Mouse (Mus musculus) spleen, adult 18-20 months (tissue): ENCODE data around the gene Cgnl1.
A peak's percentile ranks its signal among the peaks of the same experiment; 100 is the strongest.
"Not testable (repeated sequence)": the region's sequence is repeated elsewhere in the genome, so short reads cannot be mapped to it uniquely, and the experiment has no call there.

ENCODE experiments used
- DNase-seq, 2 experiments: peaks; one replicate each; pipeline ENCODE4 v3.0.0; 2022; ENCODE audit warnings: mixed read lengths in 2 of 2

The Cgnl1 gene

GRCm38 (mm10) chr9:71620116-71620515 is 151.3 kb downstream of the Cgnl1 start:
- not testable (repeated sequence) for DNase-seq

GRCm38 (mm10) chr9:71617363-71617762 is 154.0 kb downstream of the Cgnl1 start:
- DNase-seq = peak in 1 of 2 experiments; percentile 56

- peak; percentile 28 to 77 for DNase-seq
These were observed 155.2 kb downstream of the Cgnl1 start for GRCm38 (mm10) chr9:71616185-71616584.

- peak in 1 of 2 experiments; percentile 30 for DNase-seq
These were observed 156.8 kb downstream of the Cgnl1 start for GRCm38 (mm10) chr9:71614643-71615042.

- DNase-seq = no peak
These were observed 158.4 kb downstream of the Cgnl1 start for GRCm38 (mm10) chr9:71612981-71613380.

- DNase-seq = no peak
These were observed 159.5 kb downstream of the Cgnl1 start for GRCm38 (mm10) chr9:71611876-71612275.

GRCm38 (mm10) chr9:71609010-71609409 is 162.4 kb downstream of the Cgnl1 start:
- no peak for DNase-seq

- DNase-seq = no peak
These were observed 164.9 kb downstream of the Cgnl1 start for GRCm38 (mm10) chr9:71606296-71607057.

GRCm38 (mm10) chr9:71604914-71605635 is 166.3 kb downstream of the Cgnl1 start:
- DNase-seq = no peak

GRCm38 (mm10) chr9:71599861-71600260 is 171.5 kb downstream of the Cgnl1 start:
- no peak for DNase-seq

- DNase-seq = no peak
These were observed 174.5 kb downstream of the Cgnl1 start for GRCm38 (mm10) chr9:71596888-71597287.

- DNase-seq = no peak
These were observed 178.7 kb downstream of the Cgnl1 start for GRCm38 (mm10) chr9:71592577-71593285.

- DNase-seq = peak; percentile 81 to 93
These were observed 179.4 kb downstream of the Cgnl1 start, which contains the start of gene Myzap for GRCm38 (mm10) chr9:71591938-71592548. Gene Myzap (minus strand): TSS chr9:71592360.

GRCm38 (mm10) chr9:71591106-71591505 is 180.3 kb downstream of the Cgnl1 start:
- DNase-seq = no peak

- DNase-seq = peak in 1 of 2 experiments; percentile 9
These were observed 181.6 kb downstream of the Cgnl1 start for GRCm38 (mm10) chr9:71589771-71590170.

GRCm38 (mm10) chr9:71588930-71589592 is 182.3 kb downstream of the Cgnl1 start:
- no peak for DNase-seq

GRCm38 (mm10) chr9:71586408-71586807 is 185.0 kb downstream of the Cgnl1 start:
- no peak for DNase-seq

- no peak for DNase-seq
These were observed 188.6 kb downstream of the Cgnl1 start for GRCm38 (mm10) chr9:71582771-71583170.

- DNase-seq = no peak
These were observed 192.4 kb downstream of the Cgnl1 start for GRCm38 (mm10) chr9:71578896-71579564.
